Mouse (Mus musculus): ENCODE results near the gene Spz1. TPM values are rescaled to one million over a fixed set of nuclear protein-coding genes. Genes with fewer than 3 reads are reported as not detected.

The Spz1 gene
- polyA plus RNA-seq, 1 experiment = not detected

GRCm38 (mm10) chr13:92584094-92584717 is 8.2 kb upstream of the Spz1 start:
- no peak for DNase-seq
- WGBS = 20% methylated on average over 8 of the region's 8 CpGs
- TF ChIP-seq POLR2A (IDR thresholded peaks at IDR 0.05; ENCODE audit: borderline replicate concordance, extremely low read depth, low read depth, low read length) (no peak), CTCF (IDR thresholded peaks at IDR 0.05; ENCODE audit: insufficient read depth, low read length) (no peak)

GRCm38 (mm10) chr13:92580220-92581043 is 4.5 kb upstream of the Spz1 start:
- 23% methylated on average over 10 of the region's 10 CpGs for WGBS
- Histone ChIP-seq H3K4me3 (replicated peaks; ENCODE audit: extremely low read depth, low read depth, low read length) (no peak overlapping the region), H3K4me1 (ENCODE audit: control insufficient read depth, insufficient read depth, low read length) (no peaks in the 10 kb centered on the region)
- DNase-seq = peak; percentile 67
- TF ChIP-seq POLR2A (IDR thresholded peaks at IDR 0.05; ENCODE audit: borderline replicate concordance, extremely low read depth, low read depth, low read length) (no peak), CTCF (IDR thresholded peaks at IDR 0.05; ENCODE audit: insufficient read depth, low read length) (peak; percentile 48; the same call in 1 of the 2 replicates)

More at GRCm38 (mm10) chr13:92584094-92584717, 8.2 kb upstream of the Spz1 start:
- Histone ChIP-seq H3K4me1 (ENCODE audit: control insufficient read depth, insufficient read depth, low read length) (no peaks in the 10 kb centered on the region), H3K4me3 (replicated peaks; ENCODE audit: extremely low read depth, low read depth, low read length) (no peak overlapping the region)

GRCm38 (mm10) chr13:92578210-92578609 is 2.2 kb upstream of the Spz1 start:
- TF ChIP-seq POLR2A (IDR thresholded peaks at IDR 0.05; ENCODE audit: borderline replicate concordance, extremely low read depth, low read depth, low read length) (no peak), CTCF (IDR thresholded peaks at IDR 0.05; ENCODE audit: insufficient read depth, low read length) (no peak)
- Histone ChIP-seq H3K4me1 (ENCODE audit: control insufficient read depth, insufficient read depth, low read length) (no peaks in the 10 kb centered on the region), H3K4me3 (replicated peaks; ENCODE audit: extremely low read depth, low read depth, low read length) (no peak overlapping the region)
- WGBS = 69% methylated on average over 4 of the region's 4 CpGs
- DNase-seq = no peak

GRCm38 (mm10) chr13:92576688-92577087 is 716 bp upstream of the Spz1 start:
- Histone ChIP-seq H3K4me3 (replicated peaks; ENCODE audit: extremely low read depth, low read depth, low read length) (no peak overlapping the region), H3K4me1 (ENCODE audit: control insufficient read depth, insufficient read depth, low read length) (no peaks in the 10 kb centered on the region)
- no peak for DNase-seq
- TF ChIP-seq CTCF (IDR thresholded peaks at IDR 0.05; ENCODE audit: insufficient read depth, low read length) = no peak
- TF ChIP-seq POLR2A (IDR thresholded peaks at IDR 0.05; ENCODE audit: borderline replicate concordance, extremely low read depth, low read depth, low read length) = no peak
- WGBS = 58% methylated on average over 6 of the region's 6 CpGs

GRCm38 (mm10) chr13:92559429-92559828 is 16.5 kb downstream of the Spz1 start:
- WGBS = 82% methylated on average over 5 of the region's 5 CpGs
- Histone ChIP-seq H3K4me1 (ENCODE audit: control insufficient read depth, insufficient read depth, low read length) (no peaks in the 10 kb centered on the region), H3K4me3 (replicated peaks; ENCODE audit: extremely low read depth, low read depth, low read length) (no peak overlapping the region)
- no peak for DNase-seq
- no peak for TF ChIP-seq CTCF (IDR thresholded peaks at IDR 0.05; ENCODE audit: insufficient read depth, low read length)
- no peak for TF ChIP-seq POLR2A (IDR thresholded peaks at IDR 0.05; ENCODE audit: borderline replicate concordance, extremely low read depth, low read depth, low read length)

GRCm38 (mm10) chr13:92557229-92557628 is 18.7 kb downstream of the Spz1 start:
- no peak for DNase-seq
- Histone ChIP-seq H3K4me1 (ENCODE audit: control insufficient read depth, insufficient read depth, low read length) (no peaks in the 10 kb centered on the region), H3K4me3 (replicated peaks; ENCODE audit: extremely low read depth, low read depth, low read length) (no peak overlapping the region)
- 57% methylated on average over 2 of the region's 2 CpGs for WGBS
- TF ChIP-seq POLR2A (IDR thresholded peaks at IDR 0.05; ENCODE audit: borderline replicate concordance, extremely low read depth, low read depth, low read length) (no peak), CTCF (IDR thresholded peaks at IDR 0.05; ENCODE audit: insufficient read depth, low read length) (no peak)

- 27% methylated on average over 8 of the region's 8 CpGs for WGBS
- H3K4me1 ChIP-seq (ENCODE audit: control insufficient read depth, insufficient read depth, low read length) = no peaks in the 10 kb centered on the region
- no peak for TF ChIP-seq CTCF (IDR thresholded peaks at IDR 0.05; ENCODE audit: insufficient read depth, low read length)
- no peak for TF ChIP-seq POLR2A (IDR thresholded peaks at IDR 0.05; ENCODE audit: borderline replicate concordance, extremely low read depth, low read depth, low read length)
- no peak overlapping the region for H3K4me3 ChIP-seq (replicated peaks; ENCODE audit: extremely low read depth, low read depth, low read length)
- DNase-seq = no peak
Observed at GRCm38 (mm10) chr13:92556458-92557126, 19.4 kb downstream of the Spz1 start.

- TF ChIP-seq CTCF (IDR thresholded peaks at IDR 0.05; ENCODE audit: insufficient read depth, low read length) = no peak
- TF ChIP-seq POLR2A (IDR thresholded peaks at IDR 0.05; ENCODE audit: borderline replicate concordance, extremely low read depth, low read depth, low read length) = no peak
- Histone ChIP-seq H3K4me1 (ENCODE audit: control insufficient read depth, insufficient read depth, low read length) (no peaks in the 10 kb centered on the region), H3K4me3 (replicated peaks; ENCODE audit: extremely low read depth, low read depth, low read length) (no peak overlapping the region)
- DNase-seq = no peak
- WGBS = 54% methylated on average over 4 of the region's 4 CpGs
Observed at GRCm38 (mm10) chr13:92547093-92547492, 28.9 kb downstream of the Spz1 start.

GRCm38 (mm10) chr13:92540997-92541396 is 35.0 kb downstream of the Spz1 start:
- TF ChIP-seq POLR2A (IDR thresholded peaks at IDR 0.05; ENCODE audit: borderline replicate concordance, extremely low read depth, low read depth, low read length) = no peak
- no peak for TF ChIP-seq CTCF (IDR thresholded peaks at IDR 0.05; ENCODE audit: insufficient read depth, low read length)

More at GRCm38 (mm10) chr13:92540997-92541396, 35.0 kb downstream of the Spz1 start:
- Histone ChIP-seq H3K4me1 (ENCODE audit: control insufficient read depth, insufficient read depth, low read length) (no peaks in the 10 kb centered on the region), H3K4me3 (replicated peaks; ENCODE audit: extremely low read depth, low read depth, low read length) (no peak overlapping the region)
- WGBS = 79% methylated on average over 6 of the region's 6 CpGs
- no peak for DNase-seq

All from lung, adult 2 months (tissue).